Mouse (Mus musculus): Measurements from ENCODE around the gene Tbc1d2b.

Gene Tbc1d2b

GRCm38 (mm10) chr9:90270193-90270943, at the start of gene Tbc1d2b:
Tbc1d2b (minus strand) TSS chr9:90270804.
- DNase-seq: peak; percentile 61 to 83

- DNase-seq: no peak
Measured at GRCm38 (mm10) chr9:90316300-90316699, 45.7 kb upstream of the Tbc1d2b start.

- DNase-seq: no peak
Measured at GRCm38 (mm10) chr9:90315662-90316061, 45.1 kb upstream of the Tbc1d2b start.

GRCm38 (mm10) chr9:90304254-90304653, 33.6 kb upstream of the Tbc1d2b start:
- no peak for DNase-seq

- DNase-seq: peak; percentile 5 to 13
Measured at GRCm38 (mm10) chr9:90303101-90303835, 32.7 kb upstream of the Tbc1d2b start.

GRCm38 (mm10) chr9:90302670-90303069, 32.1 kb upstream of the Tbc1d2b start:
- no peak for DNase-seq

GRCm38 (mm10) chr9:90301081-90301688, 30.6 kb upstream of the Tbc1d2b start:
- no peak for DNase-seq

- DNase-seq: no peak
Measured at GRCm38 (mm10) chr9:90297637-90298036, 27.0 kb upstream of the Tbc1d2b start.

- DNase-seq: no peak
Measured at GRCm38 (mm10) chr9:90293641-90294398, 23.2 kb upstream of the Tbc1d2b start.

GRCm38 (mm10) chr9:90278397-90278796, 7.8 kb upstream of the Tbc1d2b start:
- DNase-seq: no peak

- DNase-seq: no peak
Measured at GRCm38 (mm10) chr9:90277884-90278283, 7.3 kb upstream of the Tbc1d2b start.

GRCm38 (mm10) chr9:90276779-90277178, 6.2 kb upstream of the Tbc1d2b start:
- DNase-seq: no peak

- DNase-seq: no peak
Measured at GRCm38 (mm10) chr9:90275906-90276305, 5.3 kb upstream of the Tbc1d2b start.

- no peak for DNase-seq
Measured at GRCm38 (mm10) chr9:90275500-90275899, 4.9 kb upstream of the Tbc1d2b start.

- DNase-seq: no peak
Measured at GRCm38 (mm10) chr9:90274516-90274915, 3.9 kb upstream of the Tbc1d2b start.

- no peak for DNase-seq
Measured at GRCm38 (mm10) chr9:90272346-90272745, 1.7 kb upstream of the Tbc1d2b start.

GRCm38 (mm10) chr9:90271541-90272090, 1.0 kb upstream of the Tbc1d2b start:
- DNase-seq: no peak

- no peak for DNase-seq
Measured at GRCm38 (mm10) chr9:90270944-90271295, 316 bp upstream of the Tbc1d2b start.

GRCm38 (mm10) chr9:90269011-90269681, 1.5 kb downstream of the Tbc1d2b start:
- peak; percentile 45 to 52 for DNase-seq

GRCm38 (mm10) chr9:90266926-90267325, 3.7 kb downstream of the Tbc1d2b start:
- DNase-seq: no peak

- no peak for DNase-seq
Measured at GRCm38 (mm10) chr9:90266059-90266458, 4.5 kb downstream of the Tbc1d2b start.

All from kidney, postnatal 36 days (tissue).